Mouse (Mus musculus) cortical plate, adult 2 months (tissue): ENCODE data around the gene Slc11a2.

Source experiments
- CTCF ChIP-seq: fragments of 200-500 bp; IDR thresholded peaks from 2 replicates; pipeline ENCODE4 v1.5.1; 2011; ENCODE audit warnings: mild to moderate bottlenecking, control low read depth, low read length; ENCODE audit not compliant: insufficient read depth; ENCODE audit errors: extremely low read depth
- POLR2A ChIP-seq: fragments of 200-500 bp; IDR thresholded peaks from 2 replicates; pipeline ENCODE4 v1.6.1; 2011; ENCODE audit warnings: mild to moderate bottlenecking, low read length, control low read depth; ENCODE audit not compliant: insufficient read depth; ENCODE audit errors: extremely low read depth

GRCm38 (mm10) chr15:100380104-100380503 is 44.8 kb downstream of the Slc11a2 start:
- TF ChIP-seq CTCF = no peak
- TF ChIP-seq POLR2A = no peak
